Mouse (Mus musculus) embryonic fibroblast, embryonic 13.5 days (primary cell): Measurements from ENCODE around the gene Spred1.

Experiments
- CTCF ChIP-seq: IDR thresholded peaks from 2 replicates; pipeline ENCODE4 v1.5.1; 2011; ENCODE audit warnings: mild to moderate bottlenecking, control low read depth, low read length, moderate library complexity, borderline replicate concordance; ENCODE audit not compliant: insufficient read depth
- POLR2A ChIP-seq: IDR thresholded peaks from 2 replicates; pipeline ENCODE4 v1.6.1; 2011; ENCODE audit warnings: low read depth, mild to moderate bottlenecking, control low read depth, low read length, moderate library complexity

DNA sequence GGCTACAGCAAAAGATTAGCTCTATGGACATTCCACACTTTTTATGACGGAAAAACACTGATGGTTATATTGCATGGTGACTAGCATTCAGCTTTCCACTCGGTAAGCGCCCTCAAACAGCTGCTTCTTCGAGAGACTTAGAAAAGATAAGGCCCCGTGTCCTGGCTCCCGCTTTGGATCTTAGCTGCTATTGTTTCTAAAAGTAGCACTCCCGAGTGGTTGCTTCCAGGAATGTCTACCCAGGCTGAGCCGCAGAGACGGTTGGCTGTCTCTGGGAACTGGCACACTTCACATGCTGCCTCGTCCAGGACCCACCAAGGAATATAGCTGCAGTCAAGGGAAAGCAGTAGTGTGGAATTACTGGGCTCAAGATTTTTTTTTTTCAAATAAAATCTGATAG, 21.9 kb upstream of the Spred1 start:
- TF ChIP-seq CTCF = no peak
- no peak for TF ChIP-seq POLR2A
